Mouse (Mus musculus) liver, adult 2 months (tissue): ENCODE results near the gene Elmod1.

ENCODE experiments used
- CTCF ChIP-seq: fragments of 200-500 bp; IDR thresholded peaks from 2 replicates; pipeline ENCODE4 v1.5.1; 2011; ENCODE audit warnings: low read depth, low read length, control low read depth
- POLR2A ChIP-seq: fragments of 200-500 bp; IDR thresholded peaks from 2 replicates; pipeline ENCODE4 v1.6.1; 2011; ENCODE audit warnings: low read length, control low read depth; ENCODE audit not compliant: insufficient read depth; ENCODE audit errors: extremely low read depth

GRCm38 (mm10) chr9:53895827-53896226, 79.3 kb downstream of the Elmod1 start:
- TF ChIP-seq CTCF (no peak), POLR2A (no peak)
